Mouse (Mus musculus): Measurements from ENCODE around the gene Daglb. TPM values are rescaled to one million over a fixed set of nuclear protein-coding genes. Genes with fewer than 3 reads are reported as not detected.

Gene Daglb
- polyA plus RNA-seq, 1 experiment from 2014 or later: 9.7 TPM

GRCm38 (mm10) chr5:143505056-143505455, 40.7 kb downstream of the Daglb start:
- Histone ChIP-seq H3K4me1 (ENCODE audit: control insufficient read depth, insufficient read depth, low read length) (no peaks in the 10 kb centered on the region), H3K4me2 (ENCODE audit: low read length) (no peak overlapping the region), H3K4me3 (ENCODE audit: low read depth, low read length) (no peak overlapping the region), H3K9me3 (replicated peaks; ENCODE audit: control insufficient read depth, low read length) (no peaks in the 10 kb centered on the region), H3K27ac (ENCODE audit: low read depth, low read length) (no peak overlapping the region), H3K27me3 (replicated peaks; ENCODE audit: control insufficient read depth, insufficient read depth, low read length) (no peaks in the 10 kb centered on the region), H3K36me3 (ENCODE audit: control insufficient read depth, insufficient read depth, low read length) (peaks cover 70% of the 10 kb centered on the region), H3K9ac (ENCODE audit: low read length) (no peak overlapping the region)
- DNase-seq (ENCODE audit: low spot score) (no peak), ATAC-seq (no peak)
- 86% methylated on average over 8 of the region's 8 CpGs for WGBS

GRCm38 (mm10) chr5:143505545-143505944, 41.2 kb downstream of the Daglb start:
- Histone ChIP-seq H3K4me1 (ENCODE audit: control insufficient read depth, insufficient read depth, low read length) (no peaks in the 10 kb centered on the region), H3K4me3 (ENCODE audit: low read depth, low read length) (no peak overlapping the region), H3K36me3 (ENCODE audit: control insufficient read depth, insufficient read depth, low read length) (peaks cover 73% of the 10 kb centered on the region), H3K9ac (ENCODE audit: low read length) (no peak overlapping the region), H3K27me3 (replicated peaks; ENCODE audit: control insufficient read depth, insufficient read depth, low read length) (no peaks in the 10 kb centered on the region), H3K4me2 (ENCODE audit: low read length) (no peak overlapping the region), H3K9me3 (replicated peaks; ENCODE audit: control insufficient read depth, low read length) (no peaks in the 10 kb centered on the region), H3K27ac (ENCODE audit: low read depth, low read length) (no peak overlapping the region)
- WGBS: 82% methylated on average over 7 of the region's 7 CpGs
- no peak for ATAC-seq
- no peak for DNase-seq (ENCODE audit: low spot score)

GRCm38 (mm10) chr5:143509294-143509693, 44.9 kb downstream of the Daglb start:
- 93% methylated on average over 9 of the region's 9 CpGs for WGBS
- peaks cover 72% of the 10 kb centered on the region for H3K36me3 ChIP-seq (ENCODE audit: control insufficient read depth, insufficient read depth, low read length)
- H3K9me3 ChIP-seq (replicated peaks; ENCODE audit: control insufficient read depth, low read length): no peaks in the 10 kb centered on the region
- no peaks in the 10 kb centered on the region for H3K27me3 ChIP-seq (replicated peaks; ENCODE audit: control insufficient read depth, insufficient read depth, low read length)
- ATAC-seq (no peak), DNase-seq (ENCODE audit: low spot score) (no peak)
- no peak overlapping the region for H3K4me2 ChIP-seq (ENCODE audit: low read length)
- H3K27ac ChIP-seq (ENCODE audit: low read depth, low read length): 0 out of 2 replicates have a peak overlapping the region, but pooled peaks have one; percentile 14
- H3K4me3 ChIP-seq (ENCODE audit: low read depth, low read length): no peak overlapping the region
- H3K9ac ChIP-seq (ENCODE audit: low read length): no peak overlapping the region
- H3K4me1 ChIP-seq (ENCODE audit: control insufficient read depth, insufficient read depth, low read length): no peaks in the 10 kb centered on the region

GRCm38 (mm10) chr5:143509737-143510136, 45.4 kb downstream of the Daglb start:
- DNase-seq (ENCODE audit: low spot score) (no peak), ATAC-seq (no peak)
- Histone ChIP-seq H3K9me3 (replicated peaks; ENCODE audit: control insufficient read depth, low read length) (no peaks in the 10 kb centered on the region), H3K9ac (ENCODE audit: low read length) (no peak overlapping the region), H3K4me3 (ENCODE audit: low read depth, low read length) (no peak overlapping the region), H3K36me3 (ENCODE audit: control insufficient read depth, insufficient read depth, low read length) (peaks cover 72% of the 10 kb centered on the region), H3K4me2 (ENCODE audit: low read length) (no peak overlapping the region), H3K4me1 (ENCODE audit: control insufficient read depth, insufficient read depth, low read length) (no peaks in the 10 kb centered on the region), H3K27me3 (replicated peaks; ENCODE audit: control insufficient read depth, insufficient read depth, low read length) (no peaks in the 10 kb centered on the region), H3K27ac (ENCODE audit: low read depth, low read length) (no peak overlapping the region)
- 88% methylated on average over 11 of the region's 11 CpGs for WGBS

DNA sequence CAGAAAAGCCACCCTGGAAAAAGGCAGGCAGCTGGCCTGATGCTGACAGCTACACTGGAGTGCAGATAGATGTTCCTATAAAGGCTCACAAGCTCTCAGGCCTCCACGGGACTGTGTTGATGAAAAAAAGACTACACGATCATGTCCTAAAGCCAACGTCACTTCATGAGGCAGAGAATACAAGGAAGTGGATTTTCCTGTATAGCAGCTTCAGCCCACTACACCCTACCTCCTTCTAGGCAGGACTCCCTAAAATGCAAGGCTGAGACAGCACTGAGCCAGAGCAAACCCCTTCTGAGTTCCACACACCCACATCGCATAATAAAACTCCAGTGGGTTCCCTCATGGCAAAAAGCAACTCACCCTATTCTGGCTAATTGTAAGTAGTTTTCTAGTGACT, 47.2 kb downstream of the Daglb start:
- ATAC-seq (no peak), DNase-seq (ENCODE audit: low spot score) (no peak)
- no peak overlapping the region for H3K4me3 ChIP-seq (ENCODE audit: low read depth, low read length)
- no peak overlapping the region for H3K4me2 ChIP-seq (ENCODE audit: low read length)
- H3K4me1 ChIP-seq (ENCODE audit: control insufficient read depth, insufficient read depth, low read length): no peaks in the 10 kb centered on the region
- H3K9me3 ChIP-seq (replicated peaks; ENCODE audit: control insufficient read depth, low read length): no peaks in the 10 kb centered on the region
- no peak overlapping the region for H3K9ac ChIP-seq (ENCODE audit: low read length)
- H3K27me3 ChIP-seq (replicated peaks; ENCODE audit: control insufficient read depth, insufficient read depth, low read length): no peaks in the 10 kb centered on the region
- H3K27ac ChIP-seq (ENCODE audit: low read depth, low read length): no peak overlapping the region
- H3K36me3 ChIP-seq (ENCODE audit: control insufficient read depth, insufficient read depth, low read length): peaks cover 76% of the 10 kb centered on the region
- WGBS: 93% methylated on average over 4 of the region's 4 CpGs

GRCm38 (mm10) chr5:143512305-143512704, 47.9 kb downstream of the Daglb start:
- Histone ChIP-seq H3K27me3 (replicated peaks; ENCODE audit: control insufficient read depth, insufficient read depth, low read length) (no peaks in the 10 kb centered on the region), H3K36me3 (ENCODE audit: control insufficient read depth, insufficient read depth, low read length) (peaks cover 71% of the 10 kb centered on the region), H3K9me3 (replicated peaks; ENCODE audit: control insufficient read depth, low read length) (no peaks in the 10 kb centered on the region), H3K4me1 (ENCODE audit: control insufficient read depth, insufficient read depth, low read length) (no peaks in the 10 kb centered on the region), H3K4me3 (ENCODE audit: low read depth, low read length) (no peak overlapping the region), H3K4me2 (ENCODE audit: low read length) (no peak overlapping the region), H3K9ac (ENCODE audit: low read length) (no peak overlapping the region), H3K27ac (ENCODE audit: low read depth, low read length) (no peak overlapping the region)
- WGBS: 94% methylated on average over 4 of the region's 4 CpGs
- no peak for ATAC-seq
- DNase-seq (ENCODE audit: low spot score): no peak

- DNase-seq (ENCODE audit: low spot score) (no peak), ATAC-seq (no peak)
- no peak overlapping the region for H3K27ac ChIP-seq (ENCODE audit: low read depth, low read length)
- H3K9ac ChIP-seq (ENCODE audit: low read length): no peak overlapping the region
- H3K4me1 ChIP-seq (ENCODE audit: control insufficient read depth, insufficient read depth, low read length): no peaks in the 10 kb centered on the region
- no peak overlapping the region for H3K4me2 ChIP-seq (ENCODE audit: low read length)
- H3K36me3 ChIP-seq (ENCODE audit: control insufficient read depth, insufficient read depth, low read length): peaks cover 53% of the 10 kb centered on the region
- WGBS: 90% methylated on average over 5 of the region's 5 CpGs
- no peaks in the 10 kb centered on the region for H3K9me3 ChIP-seq (replicated peaks; ENCODE audit: control insufficient read depth, low read length)
- no peak overlapping the region for H3K4me3 ChIP-seq (ENCODE audit: low read depth, low read length)
- H3K27me3 ChIP-seq (replicated peaks; ENCODE audit: control insufficient read depth, insufficient read depth, low read length): no peaks in the 10 kb centered on the region
Measured at GRCm38 (mm10) chr5:143514878-143515277, 50.5 kb downstream of the Daglb start.

GRCm38 (mm10) chr5:143517005-143517404, 52.6 kb downstream of the Daglb start:
- Histone ChIP-seq H3K9ac (ENCODE audit: low read length) (no peak overlapping the region), H3K4me1 (ENCODE audit: control insufficient read depth, insufficient read depth, low read length) (no peaks in the 10 kb centered on the region), H3K27me3 (replicated peaks; ENCODE audit: control insufficient read depth, insufficient read depth, low read length) (no peaks in the 10 kb centered on the region), H3K9me3 (replicated peaks; ENCODE audit: control insufficient read depth, low read length) (no peaks in the 10 kb centered on the region), H3K4me3 (ENCODE audit: low read depth, low read length) (no peak overlapping the region), H3K36me3 (ENCODE audit: control insufficient read depth, insufficient read depth, low read length) (peaks cover 42% of the 10 kb centered on the region), H3K27ac (ENCODE audit: low read depth, low read length) (no peak overlapping the region), H3K4me2 (ENCODE audit: low read length) (no peak overlapping the region)
- 94% methylated on average over 11 of the region's 11 CpGs for WGBS
- DNase-seq (ENCODE audit: low spot score) (no peak), ATAC-seq (no peak)

DNA sequence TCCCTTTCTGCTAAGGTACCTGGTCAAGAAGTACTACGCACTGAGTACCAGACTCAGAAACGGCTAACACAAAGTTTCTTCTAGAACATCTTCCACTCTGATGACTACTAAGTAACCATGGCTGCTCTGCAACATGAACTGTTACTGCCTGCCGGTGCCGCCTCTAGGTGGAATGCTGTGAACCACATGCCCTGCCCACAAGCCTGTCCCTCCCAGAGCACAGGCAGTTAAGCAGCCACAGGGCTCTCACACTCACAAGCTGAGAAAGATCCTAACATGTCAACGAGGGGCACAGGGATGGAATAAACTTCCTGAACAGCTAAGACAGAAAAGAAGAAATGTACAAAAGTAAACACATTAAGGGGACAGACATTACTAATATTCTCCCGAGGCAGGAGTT, 53.1 kb downstream of the Daglb start:
- H3K4me3 ChIP-seq (ENCODE audit: low read depth, low read length): no peak overlapping the region
- no peak overlapping the region for H3K27ac ChIP-seq (ENCODE audit: low read depth, low read length)
- no peak for ATAC-seq
- H3K4me2 ChIP-seq (ENCODE audit: low read length): no peak overlapping the region
- peaks cover 38% of the 10 kb centered on the region for H3K36me3 ChIP-seq (ENCODE audit: control insufficient read depth, insufficient read depth, low read length)
- 92% methylated on average over 6 of the region's 6 CpGs for WGBS
- H3K9ac ChIP-seq (ENCODE audit: low read length): no peak overlapping the region
- no peaks in the 10 kb centered on the region for H3K27me3 ChIP-seq (replicated peaks; ENCODE audit: control insufficient read depth, insufficient read depth, low read length)
- H3K9me3 ChIP-seq (replicated peaks; ENCODE audit: control insufficient read depth, low read length): no peaks in the 10 kb centered on the region
- H3K4me1 ChIP-seq (ENCODE audit: control insufficient read depth, insufficient read depth, low read length): no peaks in the 10 kb centered on the region
- DNase-seq (ENCODE audit: low spot score): no peak

Measured in forebrain, embryonic 14.5 days (tissue).